Mouse (Mus musculus): ENCODE measurements at regions not wholly inside any gene's neighbourhood (a gene's known extent, or its start where the extent isn't known, plus 50 kb on each side); places are given as distances from the start of the nearest gene placed in this dataset.

DNA sequence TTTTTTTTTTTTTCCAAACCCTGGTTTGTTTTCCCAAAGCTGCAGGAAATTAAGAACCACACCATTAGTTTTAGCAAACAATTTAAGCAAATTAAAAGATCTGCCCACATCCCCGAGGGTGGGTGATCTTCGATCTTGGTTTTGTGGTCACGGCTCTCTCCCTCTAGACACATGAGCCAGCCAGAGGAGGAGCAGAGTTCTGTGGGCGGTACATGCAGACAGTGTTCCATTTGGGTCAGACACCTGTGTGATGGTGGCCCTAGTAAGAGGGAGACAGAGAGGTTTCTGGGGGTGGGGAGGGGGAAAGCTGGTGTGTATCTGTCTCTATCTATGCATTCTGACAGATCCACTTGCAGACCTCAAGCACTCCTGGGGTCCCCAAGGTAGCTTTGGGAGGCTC is 118.0 kb downstream of the Vapb start:
- Histone ChIP-seq H3K4me3 (ENCODE audit: low read depth, low read length) (no peak overlapping the region), H3K4me1 (ENCODE audit: insufficient read depth, low read depth, low read length) (no peaks in the 10 kb centered on the region), H3K36me3 (replicated peaks) (no peaks in the 10 kb centered on the region), H3K9me3 (replicated peaks) (peaks cover 54% of the 10 kb centered on the region), H3K27me3 (ENCODE audit: insufficient read depth, low read length) (no peaks in the 10 kb centered on the region)
- no peak for DNase-seq (ENCODE audit: low spot score)
- TF ChIP-seq TAL1 (conservative IDR thresholded peaks at IDR 0.05; ENCODE audit: low read depth, low read length) (no peak), GATA2 (IDR thresholded peaks at IDR 0.05; ENCODE audit: borderline replicate concordance, low read depth, low read length) (no peak), POLR2AphosphoS5 (IDR thresholded peaks at IDR 0.05; ENCODE audit: insufficient replicate concordance, low read depth, low read length) (no peak), CTCF (IDR thresholded peaks at IDR 0.05; ENCODE audit: low read depth, low read length) (no peak), GATA1 (IDR thresholded peaks at IDR 0.05; ENCODE audit: borderline replicate concordance, low read length) (no peak)
- ATAC-seq (ENCODE audit: extremely low read depth, insufficient number of reproducible peaks, low FRiP score, poor library complexity, severe bottlenecking), result no peak

DNA sequence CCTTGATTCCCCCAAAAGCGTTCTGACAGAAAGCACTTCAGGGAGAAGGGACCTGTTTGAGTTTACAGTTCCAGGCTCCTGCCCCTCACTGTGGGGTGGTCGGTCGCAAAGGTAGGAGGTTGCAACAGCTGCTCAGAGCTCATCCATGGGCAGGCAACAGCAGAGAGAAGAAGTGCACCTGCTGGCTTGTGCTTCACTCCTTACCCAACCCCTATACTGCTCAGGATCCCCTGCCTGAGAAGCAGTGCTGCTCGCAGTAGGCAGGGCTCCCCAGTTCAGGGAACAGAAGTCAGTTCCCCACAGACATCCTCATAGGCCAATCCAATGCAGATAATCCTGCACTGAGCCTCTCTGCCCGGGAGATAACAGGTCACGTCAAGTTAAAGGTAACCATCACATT is 119.7 kb downstream of the Vapb start:
- Histone ChIP-seq H3K27me3 (ENCODE audit: insufficient read depth, low read length) (no peaks in the 10 kb centered on the region), H3K4me3 (ENCODE audit: low read depth, low read length) (no peak overlapping the region), H3K4me1 (ENCODE audit: insufficient read depth, low read depth, low read length) (no peaks in the 10 kb centered on the region), H3K9me3 (replicated peaks) (peaks cover 41% of the 10 kb centered on the region), H3K36me3 (replicated peaks) (no peaks in the 10 kb centered on the region)
- DNase-seq (ENCODE audit: low spot score) (no peak), ATAC-seq (ENCODE audit: extremely low read depth, insufficient number of reproducible peaks, low FRiP score, poor library complexity, severe bottlenecking) (no peak)
- TF ChIP-seq GATA2 (IDR thresholded peaks at IDR 0.05; ENCODE audit: borderline replicate concordance, low read depth, low read length) (no peak), TAL1 (conservative IDR thresholded peaks at IDR 0.05; ENCODE audit: low read depth, low read length) (no peak), CTCF (IDR thresholded peaks at IDR 0.05; ENCODE audit: low read depth, low read length) (no peak), POLR2AphosphoS5 (IDR thresholded peaks at IDR 0.05; ENCODE audit: insufficient replicate concordance, low read depth, low read length) (no peak), GATA1 (IDR thresholded peaks at IDR 0.05; ENCODE audit: borderline replicate concordance, low read length) (no peak)

DNA sequence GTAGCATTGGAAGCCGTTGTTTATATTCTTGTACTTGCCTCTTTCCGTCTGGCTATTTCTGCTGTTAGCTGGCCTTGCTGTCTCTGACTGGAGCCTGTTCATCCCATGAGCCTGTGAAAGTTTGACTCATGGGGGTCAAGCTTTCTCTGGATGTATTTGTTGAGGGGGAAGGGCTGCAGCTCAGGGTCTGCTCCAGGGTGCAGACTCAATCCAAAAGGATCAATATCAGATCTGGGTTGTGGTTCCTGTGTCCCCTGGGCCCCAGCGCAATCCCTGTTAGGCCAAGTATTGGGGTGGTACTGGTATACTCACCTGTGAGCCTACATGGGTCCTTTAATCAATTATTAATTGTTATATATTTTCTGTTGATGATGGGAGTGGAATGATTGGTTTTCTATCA is 135.7 kb downstream of the Vapb start:
- DNase-seq (ENCODE audit: low spot score), result no peak
- no peak overlapping the region for H3K4me3 ChIP-seq (ENCODE audit: low read depth, low read length)
- no peaks in the 10 kb centered on the region for H3K36me3 ChIP-seq (replicated peaks)
- no peaks in the 10 kb centered on the region for H3K4me1 ChIP-seq (ENCODE audit: insufficient read depth, low read depth, low read length)
- peaks cover 4% of the 10 kb centered on the region; the same call in 1 of the 2 replicates for H3K9me3 ChIP-seq (replicated peaks)
- no peaks in the 10 kb centered on the region for H3K27me3 ChIP-seq (ENCODE audit: insufficient read depth, low read length)
- TF ChIP-seq GATA1 (IDR thresholded peaks at IDR 0.05; ENCODE audit: borderline replicate concordance, low read length) (no peak), GATA2 (IDR thresholded peaks at IDR 0.05; ENCODE audit: borderline replicate concordance, low read depth, low read length) (no peak), POLR2AphosphoS5 (IDR thresholded peaks at IDR 0.05; ENCODE audit: insufficient replicate concordance, low read depth, low read length) (no peak), CTCF (IDR thresholded peaks at IDR 0.05; ENCODE audit: low read depth, low read length) (no peak), TAL1 (conservative IDR thresholded peaks at IDR 0.05; ENCODE audit: low read depth, low read length) (no peak)
- ATAC-seq (ENCODE audit: extremely low read depth, insufficient number of reproducible peaks, low FRiP score, poor library complexity, severe bottlenecking), result no peak
